Mouse (Mus musculus) cerebellum, adult 8-10 months (tissue): ENCODE measurements around the gene Ecsit.

Experiments
- DNase-seq: peaks from one replicate; pipeline ENCODE4 v3.0.0; 2022

Gene Ecsit

GRCm38 (mm10) chr9:22049721-22050270, 35.4 kb downstream of the Ecsit start:
- DNase-seq: no peak

GRCm38 (mm10) chr9:22049315-22049714, 35.9 kb downstream of the Ecsit start:
- no peak for DNase-seq

- no peak for DNase-seq
These were observed 37.9 kb downstream of the Ecsit start for GRCm38 (mm10) chr9:22047329-22047728.

- DNase-seq: no peak
These were observed 43.4 kb downstream of the Ecsit start for GRCm38 (mm10) chr9:22041832-22042231.

GRCm38 (mm10) chr9:22037826-22038225, 47.4 kb downstream of the Ecsit start:
- no peak for DNase-seq

GRCm38 (mm10) chr9:22035300-22036044, 49.8 kb downstream of the Ecsit start:
- DNase-seq: no peak

- DNase-seq: no peak
These were observed 54.9 kb downstream of the Ecsit start for GRCm38 (mm10) chr9:22030386-22030785.

- no peak for DNase-seq
These were observed 56.8 kb downstream of the Ecsit start for GRCm38 (mm10) chr9:22028467-22028866.

GRCm38 (mm10) chr9:22024592-22024991, 60.6 kb downstream of the Ecsit start:
- no peak for DNase-seq
